Mouse (Mus musculus) intestine, embryonic 16.5 days (tissue): ENCODE measurements around the gene Prpf8. TPM values are rescaled to one million over a fixed set of nuclear protein-coding genes. Genes with fewer than 3 reads are reported as not detected.
"Not testable (repeated sequence)": the region's sequence is repeated elsewhere in the genome, so short reads cannot be mapped to it uniquely, and the experiment has no call there.

Source experiments
- ATAC-seq: fragments of 200-750 bp; cut with Nextera tagmentation; 2 replicates; pipeline ENCODE4 v1.8.0; 2017; ENCODE audit warnings: moderate TSS enrichment, moderate library complexity
- H3K27ac ChIP-seq: fragments of 300-500 bp; sonication (generic); 2 replicates; pipeline ENCODE4 v1.5.1; 2014; ENCODE audit warnings: mild to moderate bottlenecking, low read length
- H3K27me3 ChIP-seq: fragments of 300-500 bp; sonication (generic); replicated peaks from 2 replicates; pipeline ENCODE4 v1.6.1; 2014; ENCODE audit warnings: low read length, control low read depth, mixed read lengths; ENCODE audit not compliant: control insufficient read depth, insufficient read depth
- H3K36me3 ChIP-seq: fragments of 300-500 bp; sonication (generic); 2 replicates; pipeline ENCODE4 v1.6.1; 2014; ENCODE audit warnings: low read length, control low read depth; ENCODE audit not compliant: control insufficient read depth, insufficient read depth
- H3K4me1 ChIP-seq: fragments of 300-500 bp; sonication (generic); 2 replicates; pipeline ENCODE4 v1.6.1; 2014; ENCODE audit warnings: low read length, control low read depth, mixed read lengths; ENCODE audit not compliant: control insufficient read depth, insufficient read depth
- H3K4me2 ChIP-seq: fragments of 300-500 bp; sonication (generic); 2 replicates; pipeline ENCODE4 v1.6.1; 2014; ENCODE audit warnings: low read depth, low read length, control low read depth
- H3K4me3 ChIP-seq: fragments of 300-500 bp; sonication (generic); 2 replicates; pipeline ENCODE4 v1.5.1; 2014; ENCODE audit warnings: mild to moderate bottlenecking, low read length
- H3K9ac ChIP-seq: fragments of 300-500 bp; sonication (generic); 2 replicates; pipeline ENCODE4 v1.6.1; 2014; ENCODE audit warnings: low read depth, low read length
- H3K9me3 ChIP-seq: fragments of 300-500 bp; sonication (generic); 2 replicates; pipeline ENCODE4 v1.6.1; 2016; ENCODE audit warnings: low read length, control low read depth; ENCODE audit not compliant: control insufficient read depth
- WGBS: fragments of 180-500 bp; shearing (Covaris S2); extraction: QIAGEN DNeasy Blood & Tissue Kit; methylation state at CpG from one replicate; pipeline ENCODE4 v1.1.7; 2014; 5-methylcytosine and 5-hydroxymethylcytosine counted together
- polyA plus RNA-seq: library from polyadenylated mRNA; unstranded; fragments of >200 nt; fragmentation: Nextera tagmentation; extraction: Ambion mirVana; gene quantifications from 2 replicates; pipeline ENCODE4 v1.2.1, GENCODE M21; 2015

Gene Prpf8
- polyA plus RNA-seq, 1 experiment from 2014 or later: 34.8 TPM

- no peak overlapping the region for H3K4me3 ChIP-seq
- H3K4me1 ChIP-seq: peaks cover 13% of the 10 kb centered on the region
- no peak overlapping the region for H3K4me2 ChIP-seq
- WGBS: 66% methylated on average over 19 of the region's 19 CpGs
- H3K9ac ChIP-seq: no peak overlapping the region
- no peaks in the 10 kb centered on the region for H3K9me3 ChIP-seq
- H3K27me3 ChIP-seq: no peaks in the 10 kb centered on the region
- H3K36me3 ChIP-seq: no peaks in the 10 kb centered on the region
- ATAC-seq: peak; percentile 37
- H3K27ac ChIP-seq: no peak overlapping the region
Observed at GRCm38 (mm10) chr11:75540710-75541581, 54.3 kb downstream of the Prpf8 start.

GRCm38 (mm10) chr11:75544713-75545112 lies 58.1 kb downstream of the Prpf8 start:
- H3K9ac ChIP-seq: no peak overlapping the region
- WGBS: 86% methylated on average over 9 of the region's 9 CpGs
- no peak for ATAC-seq
- no peaks in the 10 kb centered on the region for H3K9me3 ChIP-seq
- H3K27me3 ChIP-seq: no peaks in the 10 kb centered on the region
- no peak overlapping the region for H3K4me3 ChIP-seq
- H3K4me1 ChIP-seq: peaks cover 12% of the 10 kb centered on the region
- no peaks in the 10 kb centered on the region for H3K36me3 ChIP-seq
- H3K4me2 ChIP-seq: no peak overlapping the region
- H3K27ac ChIP-seq: no peak overlapping the region

- H3K4me1 ChIP-seq: peaks cover 13% of the 10 kb centered on the region
- no peak for ATAC-seq
Observed at GRCm38 (mm10) chr11:75546057-75546456, 59.4 kb downstream of the Prpf8 start.

GRCm38 (mm10) chr11:75549658-75550111 lies 63.1 kb downstream of the Prpf8 start:
- Histone ChIP-seq H3K4me1 (peaks cover 29% of the 10 kb centered on the region), H3K27me3 (no peaks in the 10 kb centered on the region), H3K36me3 (no peaks in the 10 kb centered on the region), H3K9me3 (no peaks in the 10 kb centered on the region), H3K27ac (peak overlapping the region; percentile 43; the same call in 1 of the 2 replicates), H3K4me2 (no peak overlapping the region), H3K4me3 (no peak overlapping the region), H3K9ac (no peak overlapping the region)
- ATAC-seq: 0 out of 2 replicates have a peak, but pooled peaks have one; percentile 14
- WGBS: 36% methylated on average over 5 of the region's 5 CpGs

More at GRCm38 (mm10) chr11:75546057-75546456, 59.4 kb downstream of the Prpf8 start:
- Histone ChIP-seq H3K27me3 (no peaks in the 10 kb centered on the region), H3K4me3 (no peak overlapping the region), H3K27ac (no peak overlapping the region), H3K9me3 (no peaks in the 10 kb centered on the region), H3K36me3 (no peaks in the 10 kb centered on the region), H3K9ac (no peak overlapping the region), H3K4me2 (no peak overlapping the region)
- WGBS: 68% methylated on average over 4 of the region's 4 CpGs

- Histone ChIP-seq H3K9ac (no peak overlapping the region), H3K4me3 (no peak overlapping the region), H3K36me3 (no peaks in the 10 kb centered on the region), H3K9me3 (no peaks in the 10 kb centered on the region), H3K27me3 (no peaks in the 10 kb centered on the region), H3K4me2 (no peak overlapping the region), H3K4me1 (peaks cover 29% of the 10 kb centered on the region), H3K27ac (peak overlapping the region; percentile 0; the same call in 1 of the 2 replicates)
- 0 out of 2 replicates have a peak, but pooled peaks have one; percentile 16 for ATAC-seq
- 67% methylated on average over 12 of the region's 12 CpGs for WGBS
Observed at GRCm38 (mm10) chr11:75550200-75550946, 63.8 kb downstream of the Prpf8 start.

- Histone ChIP-seq H3K27ac (peak overlapping the region; percentile 69; the same call in 1 of the 2 replicates), H3K9ac (0 out of 2 replicates have a peak overlapping the region, but pooled peaks have one; percentile 54), H3K4me2 (no peak overlapping the region), H3K27me3 (no peaks in the 10 kb centered on the region), H3K9me3 (no peaks in the 10 kb centered on the region), H3K36me3 (no peaks in the 10 kb centered on the region), H3K4me1 (peaks cover 29% of the 10 kb centered on the region), H3K4me3 (no peak overlapping the region)
- WGBS: 87% methylated on average over 5 of the region's 5 CpGs
- no peak; the same call in 1 of the 2 replicates for ATAC-seq
Observed at GRCm38 (mm10) chr11:75551321-75551720, 64.7 kb downstream of the Prpf8 start.

GRCm38 (mm10) chr11:75551961-75552441 lies 65.4 kb downstream of the Prpf8 start:
- peak; percentile 88 for ATAC-seq
- Histone ChIP-seq H3K4me2 (no peak overlapping the region), H3K36me3 (no peaks in the 10 kb centered on the region), H3K4me1 (peaks cover 29% of the 10 kb centered on the region), H3K9ac (peak overlapping the region; percentile 54), H3K27me3 (no peaks in the 10 kb centered on the region), H3K9me3 (no peaks in the 10 kb centered on the region), H3K4me3 (no peak overlapping the region), H3K27ac (peak overlapping the region; percentile 69)
- 43% methylated on average over 9 of the region's 9 CpGs for WGBS

GRCm38 (mm10) chr11:75552906-75553482 lies 66.4 kb downstream of the Prpf8 start:
- ATAC-seq: no peak
- 59% methylated on average over 7 of the region's 7 CpGs for WGBS
- no peaks in the 10 kb centered on the region for H3K9me3 ChIP-seq
- H3K4me3 ChIP-seq: no peak overlapping the region
- no peak overlapping the region for H3K4me2 ChIP-seq
- H3K27ac ChIP-seq: no peak overlapping the region; the same call in 1 of the 2 replicates
- H3K9ac ChIP-seq: no peak overlapping the region
- peaks cover 29% of the 10 kb centered on the region for H3K4me1 ChIP-seq
- no peaks in the 10 kb centered on the region for H3K36me3 ChIP-seq
- no peaks in the 10 kb centered on the region for H3K27me3 ChIP-seq

- ATAC-seq, H3K4me2 ChIP-seq, H3K27me3 ChIP-seq, H3K27ac ChIP-seq, H3K9ac ChIP-seq, H3K4me3 ChIP-seq, H3K36me3 ChIP-seq, H3K9me3 ChIP-seq: not testable (repeated sequence)
- peaks cover 26% of the 10 kb centered on the region for H3K4me1 ChIP-seq
- WGBS: 92% methylated on average over 6 of the region's 6 CpGs
Observed at GRCm38 (mm10) chr11:75556006-75556405, 69.4 kb downstream of the Prpf8 start.
